Mouse (Mus musculus) 3134 (cell line): ENCODE data around the gene Rhou.
A peak's percentile ranks its signal among the peaks of the same experiment; 100 is the strongest.

ENCODE experiments used
- DNase-seq: peaks from one replicate; pipeline ENCODE4 v3.0.0-alpha.2; 2011; ENCODE audit warnings: low spot score; ENCODE audit not compliant: insufficient read length; ENCODE audit errors: extremely low read depth

Gene Rhou

DNA sequence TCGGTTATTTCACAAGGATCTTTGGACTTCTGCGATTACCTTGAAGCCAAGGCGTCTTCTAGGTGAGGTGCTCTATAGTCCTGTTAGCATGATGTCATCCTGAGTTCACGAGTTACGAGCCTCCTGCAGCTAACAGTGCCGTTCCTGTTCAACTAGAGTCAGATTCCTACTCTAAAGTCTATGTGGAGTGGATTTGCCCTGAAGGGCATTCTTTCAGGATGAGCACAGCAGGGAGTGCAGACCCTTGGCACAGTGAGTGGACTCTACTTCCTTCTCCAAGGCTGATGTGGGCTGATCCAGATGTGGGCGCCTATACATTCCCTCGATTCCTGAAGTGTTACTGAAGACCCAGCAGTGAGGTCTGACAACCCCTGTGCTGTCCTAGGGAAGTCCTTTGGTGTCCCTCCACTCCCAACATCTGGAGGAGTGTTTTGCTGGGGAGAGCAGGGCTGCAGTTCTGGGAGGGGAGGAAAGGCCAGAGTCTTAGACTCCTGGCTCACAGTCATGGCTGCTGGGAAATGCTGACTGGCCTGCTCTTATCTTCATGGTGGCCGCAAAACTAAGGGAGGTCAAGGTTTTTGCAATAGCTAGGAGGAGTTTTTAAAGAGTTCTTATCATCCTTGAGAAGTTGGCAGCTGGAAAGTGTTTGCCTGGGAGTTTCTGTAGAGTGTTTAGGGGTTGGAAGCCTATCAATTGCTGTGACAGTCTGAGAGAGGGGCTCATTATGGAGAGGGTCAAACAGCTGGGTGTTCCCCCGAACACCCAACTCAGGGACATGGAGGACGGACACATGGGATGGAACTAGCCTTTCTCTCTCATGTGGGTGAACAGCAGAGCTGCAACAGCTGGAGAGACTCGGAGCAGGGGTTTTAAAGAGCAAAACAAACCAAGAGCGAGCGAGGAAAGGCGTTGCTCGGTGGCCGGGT, 5.2 kb upstream of the Rhou start:
- no peak for DNase-seq

DNA sequence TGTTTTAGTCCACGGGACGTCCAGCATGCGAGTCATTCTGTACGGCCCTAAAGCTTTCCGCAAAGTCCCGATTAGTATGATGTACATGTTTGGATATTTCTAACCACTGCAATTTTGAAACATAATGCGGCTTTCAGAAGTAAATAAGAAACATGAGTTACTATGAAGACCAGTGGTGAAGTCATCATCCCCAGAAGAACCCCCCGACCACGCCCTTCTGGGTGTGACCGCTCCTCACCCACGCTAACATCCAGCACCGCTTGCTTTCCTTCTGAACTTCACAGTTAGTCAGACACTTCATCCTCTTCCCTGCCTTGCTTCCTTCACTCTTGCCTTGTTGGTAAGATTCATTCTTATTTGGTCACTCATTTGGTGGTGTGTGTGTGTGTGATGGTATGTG, 4.2 kb upstream of the Rhou start:
- no peak for DNase-seq

DNA sequence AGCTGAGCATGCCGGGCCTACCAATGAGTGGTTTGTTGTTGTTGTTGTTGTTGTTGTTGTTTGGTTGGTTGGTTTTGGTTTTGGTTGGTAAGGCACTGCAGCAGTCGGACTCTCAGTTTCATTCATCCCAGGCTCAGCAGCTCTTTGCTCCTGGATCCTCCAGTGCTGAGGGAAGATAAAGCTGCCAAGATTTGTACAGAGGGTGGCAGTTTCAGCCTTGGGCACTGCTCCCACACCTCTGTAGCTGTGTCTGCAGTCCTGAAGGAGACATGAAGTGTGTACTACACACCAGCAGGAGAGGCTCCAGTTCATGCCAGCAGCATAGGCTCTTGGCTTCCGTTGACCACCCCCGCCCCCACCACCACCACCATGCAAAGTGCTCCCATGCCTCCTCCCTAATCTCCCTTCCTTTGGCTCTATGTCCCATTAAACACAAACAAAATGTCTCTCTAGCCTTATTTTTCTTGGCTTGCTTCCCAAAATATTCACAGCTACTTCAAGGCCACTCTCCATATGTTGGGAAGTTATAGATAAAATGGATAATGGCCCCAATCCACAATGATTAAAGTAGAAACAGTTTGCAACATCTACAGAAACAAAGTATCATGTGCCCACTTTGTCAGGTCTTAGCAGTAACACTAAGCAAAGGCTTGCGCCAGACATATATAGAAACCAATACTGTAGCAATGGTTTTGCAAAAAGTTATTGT, 2.2 kb upstream of the Rhou start:
- DNase-seq = no peak

DNA sequence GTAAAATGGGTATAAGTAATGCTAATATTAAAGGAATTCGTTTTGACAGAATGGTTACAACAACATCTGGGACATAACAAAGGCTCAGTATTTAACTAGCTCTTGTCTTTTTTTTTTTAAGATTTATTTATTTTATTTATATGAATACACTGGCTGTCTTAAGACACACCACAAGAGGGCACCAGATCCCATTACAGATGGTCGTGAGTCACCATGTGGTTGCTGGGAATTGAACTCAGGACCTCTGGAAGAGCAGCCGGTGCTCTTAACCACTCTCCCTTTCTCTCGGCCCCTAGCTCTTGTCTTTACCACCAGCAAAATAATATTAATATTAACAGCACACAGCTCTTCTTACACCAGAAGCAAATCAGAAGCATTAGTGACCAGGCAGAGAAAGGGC, 1.1 kb upstream of the Rhou start:
- DNase-seq = no peak

DNA sequence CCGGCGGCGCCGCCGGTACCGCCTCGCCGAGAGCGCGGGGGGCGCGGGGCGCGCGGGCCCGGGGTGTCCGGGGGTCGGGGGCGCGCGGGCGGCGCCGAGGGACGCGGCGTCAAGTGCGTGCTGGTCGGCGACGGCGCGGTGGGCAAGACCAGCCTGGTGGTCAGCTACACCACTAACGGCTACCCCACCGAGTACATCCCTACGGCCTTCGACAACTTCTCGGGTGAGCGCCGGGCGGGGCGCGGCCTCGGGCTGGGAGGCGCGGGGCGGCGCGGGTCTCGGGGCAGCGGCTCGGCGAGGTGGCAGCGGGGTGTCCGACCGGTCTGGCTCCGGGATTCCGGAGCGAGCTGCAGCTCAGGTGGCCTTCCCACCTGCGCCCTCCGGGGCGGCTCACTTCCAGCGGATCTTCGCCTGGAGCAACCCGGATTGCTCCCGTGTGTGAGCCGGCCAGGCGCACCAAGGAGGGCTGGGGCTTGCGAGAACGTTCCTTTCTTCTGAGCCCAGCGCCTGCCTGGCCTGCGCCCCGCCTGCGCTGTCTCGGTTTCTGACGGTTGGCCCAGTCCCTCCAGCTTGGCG, 353 bp downstream of the Rhou start:
- peak; percentile 62 for DNase-seq

DNA sequence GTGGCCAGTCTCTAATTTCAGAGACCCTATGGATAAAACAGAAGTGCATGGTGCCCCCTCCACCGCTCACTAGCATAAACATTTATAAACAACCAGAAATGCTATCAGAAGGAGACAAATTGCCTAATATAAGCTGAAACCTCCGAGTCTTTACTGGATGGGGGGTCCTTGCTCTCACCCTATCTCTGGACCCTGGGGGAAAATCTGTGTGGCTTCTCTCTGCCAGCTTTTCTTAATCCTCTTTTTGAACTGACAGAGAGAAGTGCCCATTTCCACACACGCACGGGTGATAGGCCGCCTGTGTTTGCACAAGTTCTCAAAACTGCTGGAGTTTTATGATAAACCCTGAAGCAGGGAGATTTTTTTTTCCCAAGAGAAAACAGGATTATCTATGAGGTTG, 1.0 kb downstream of the Rhou start:
- no peak for DNase-seq

DNA sequence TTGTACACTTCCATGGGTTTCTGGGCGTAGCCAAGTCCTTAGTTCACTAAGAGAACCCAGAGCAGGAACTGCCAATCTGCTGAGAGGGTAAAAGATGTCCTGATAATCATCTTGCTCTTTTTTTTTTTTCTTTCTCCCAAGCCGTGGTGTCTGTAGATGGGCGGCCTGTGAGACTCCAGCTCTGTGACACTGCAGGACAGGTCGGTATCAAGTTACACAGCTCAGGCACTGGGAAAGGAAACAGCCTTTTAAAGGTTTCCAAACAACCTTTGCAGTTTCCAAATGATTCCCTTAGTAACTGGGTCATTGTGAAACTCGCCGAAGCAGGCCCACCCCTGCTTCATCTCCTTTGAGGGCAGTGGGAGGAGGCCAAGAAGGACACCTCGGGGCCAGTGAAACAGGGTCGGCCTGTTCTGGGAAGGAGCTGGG, 1.6 kb downstream of the Rhou start:
- no peak for DNase-seq

DNA sequence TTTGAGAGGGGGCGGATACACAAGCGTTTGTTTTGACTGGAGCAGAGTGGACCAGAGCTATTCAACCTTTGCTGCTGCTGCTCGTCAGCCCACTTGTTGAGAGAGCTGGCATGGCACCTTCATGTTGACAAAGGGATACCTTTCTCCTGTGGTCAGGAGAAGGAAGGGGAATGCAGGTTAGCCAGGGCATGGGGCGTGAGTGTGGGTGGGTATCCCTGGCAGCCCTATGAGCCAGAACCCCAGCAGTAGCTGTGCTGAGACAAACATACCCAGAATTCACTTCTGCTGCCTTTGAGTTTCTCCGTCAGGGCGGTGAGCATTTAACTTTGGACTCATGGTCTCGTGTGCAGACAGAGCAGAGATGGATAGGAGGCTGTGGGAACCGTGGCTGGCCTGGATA, 4.1 kb downstream of the Rhou start:
- DNase-seq = no peak

DNA sequence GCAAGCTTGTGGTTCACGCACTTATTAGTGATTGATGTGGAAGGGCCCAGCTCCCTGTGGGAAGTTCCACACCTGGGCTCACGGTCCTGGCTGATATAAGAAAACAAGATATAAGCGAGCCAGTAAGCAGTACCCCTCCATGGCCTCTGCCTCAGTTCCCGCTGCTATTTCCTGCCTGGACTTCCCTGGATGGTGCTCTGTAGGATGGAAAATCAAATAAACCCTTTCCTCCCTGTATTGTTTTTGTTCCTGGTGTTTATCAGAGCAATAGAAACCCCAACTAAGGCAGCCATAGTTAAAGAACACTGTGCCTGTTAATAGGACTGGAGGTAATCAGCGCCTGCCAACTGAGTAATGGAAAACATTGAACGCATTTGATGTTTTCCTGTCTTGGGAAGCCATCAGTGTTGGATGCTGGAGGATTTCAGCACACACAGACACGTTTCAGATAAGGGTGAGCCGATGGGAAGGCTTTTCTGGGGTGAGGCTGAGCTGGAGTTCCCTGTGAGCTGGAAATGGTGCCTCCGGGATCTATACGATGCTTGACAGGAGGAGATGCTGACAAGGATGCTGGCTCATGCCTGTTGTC, 5.8 kb downstream of the Rhou start:
- no peak for DNase-seq

DNA sequence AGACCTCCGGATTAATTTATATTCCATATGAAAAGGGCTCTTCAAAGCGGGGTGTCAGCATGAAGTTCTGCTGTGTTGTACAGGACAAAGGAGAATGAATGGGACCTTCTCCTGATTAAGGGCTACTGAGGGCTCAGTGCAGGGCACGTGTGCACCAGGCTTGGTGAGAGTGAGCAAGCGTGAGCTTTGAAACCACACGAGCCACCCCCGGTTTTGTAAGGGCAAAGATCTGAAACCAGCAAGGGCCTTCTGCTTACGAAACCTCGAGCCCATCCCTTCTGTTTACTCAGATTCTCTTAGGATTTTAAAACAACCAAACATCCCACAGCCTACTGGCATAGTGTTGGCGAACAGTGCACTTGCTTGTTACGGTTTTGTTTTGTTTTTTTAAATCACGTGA, 7.8 kb downstream of the Rhou start:
- DNase-seq = no peak

DNA sequence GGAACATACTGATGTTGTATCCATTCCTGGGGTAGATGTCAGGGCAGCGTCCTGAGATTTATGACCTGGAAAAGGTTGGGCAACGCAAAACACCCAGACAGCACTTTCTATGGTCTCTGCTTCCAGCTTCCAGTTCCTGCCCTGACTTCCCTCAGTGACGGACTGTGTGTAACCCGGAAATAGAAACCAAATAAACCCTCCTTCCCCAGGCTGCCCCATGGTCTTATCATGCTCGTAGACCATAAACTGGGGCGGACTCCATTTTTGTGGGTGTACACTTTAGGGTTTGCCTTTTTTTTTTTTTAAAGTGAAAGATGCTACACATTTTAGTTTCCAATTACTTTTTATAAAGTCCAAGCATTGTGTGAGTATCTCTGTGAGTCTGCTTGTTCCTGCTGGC, 11.9 kb downstream of the Rhou start:
- no peak for DNase-seq

DNA sequence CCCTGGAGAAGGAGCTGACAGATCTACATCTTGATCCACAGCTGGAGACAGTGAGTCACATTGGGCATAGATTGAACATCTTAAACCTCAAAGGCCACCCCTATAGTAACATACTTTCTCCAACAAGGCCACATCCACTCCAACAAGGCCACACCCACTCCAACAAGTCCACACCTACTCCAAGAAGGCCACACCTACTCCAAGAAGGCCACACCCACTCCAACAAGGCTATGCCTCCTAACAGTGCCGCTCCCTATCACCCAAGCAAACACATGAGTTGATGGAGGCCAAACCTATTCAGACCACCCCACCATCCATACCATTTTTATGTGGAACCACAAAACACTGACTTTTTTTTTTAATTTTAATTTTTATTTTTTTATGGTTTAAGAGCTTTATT, 13.1 kb downstream of the Rhou start:
- DNase-seq = no peak

DNA sequence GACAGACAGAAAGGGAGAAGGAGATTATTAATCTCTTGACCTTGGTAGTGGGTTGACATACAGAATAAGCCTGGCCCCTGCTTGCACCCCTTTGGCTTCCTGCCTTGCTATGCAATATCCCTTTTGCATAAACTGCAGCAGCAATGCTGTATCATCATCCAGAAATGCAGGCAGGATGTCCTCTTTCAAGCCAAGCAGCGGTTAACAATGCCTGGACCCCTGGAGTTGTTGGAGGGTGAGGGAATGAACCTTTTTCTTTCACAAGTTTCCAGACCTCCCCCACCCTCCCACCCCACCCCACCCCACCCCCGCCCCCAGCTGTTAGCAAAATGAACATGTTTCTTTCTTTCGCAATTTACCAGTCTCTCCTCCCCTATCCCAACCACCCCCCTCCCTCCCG, 15.0 kb downstream of the Rhou start:
- no peak for DNase-seq

DNA sequence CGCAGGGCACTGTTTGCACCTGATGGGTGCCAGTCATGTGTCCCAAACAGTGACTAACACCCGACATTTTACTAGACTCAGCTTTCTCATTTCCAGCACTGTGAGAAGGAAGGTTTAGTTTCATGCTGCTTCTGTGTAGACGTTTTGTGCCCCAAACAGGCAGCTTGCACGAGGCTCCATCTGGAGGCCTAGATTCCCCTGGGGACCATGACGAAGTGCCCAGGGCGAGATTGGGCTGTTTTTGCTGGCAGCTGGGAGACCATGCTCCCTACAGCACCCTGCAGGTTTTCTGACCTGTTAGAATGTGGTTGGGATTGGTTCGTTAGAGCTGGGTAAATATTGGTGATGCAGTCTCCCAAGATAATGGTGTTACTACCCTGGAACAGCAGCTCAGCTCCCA, 17.0 kb downstream of the Rhou start:
- peak; percentile 65 for DNase-seq

DNA sequence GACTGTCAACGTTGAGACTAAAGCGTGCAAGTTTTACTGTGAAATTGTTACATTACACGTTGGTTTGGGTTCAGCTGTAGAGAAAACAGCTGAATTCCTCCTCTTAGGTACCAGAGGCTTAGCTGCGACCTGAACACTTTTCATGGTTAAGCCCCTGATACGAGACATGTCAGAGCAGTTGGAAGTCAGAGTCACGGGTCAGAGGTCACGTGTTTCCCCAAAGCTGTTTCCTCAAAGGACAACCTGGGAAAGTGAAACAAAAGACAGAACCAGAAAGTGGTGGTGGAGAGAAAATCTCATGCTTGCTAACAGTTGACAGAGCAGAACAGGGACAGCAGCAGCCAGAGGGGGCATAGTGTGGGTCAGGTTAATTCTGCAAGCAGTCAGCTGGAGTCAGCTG, 17.7 kb downstream of the Rhou start:
- no peak for DNase-seq

DNA sequence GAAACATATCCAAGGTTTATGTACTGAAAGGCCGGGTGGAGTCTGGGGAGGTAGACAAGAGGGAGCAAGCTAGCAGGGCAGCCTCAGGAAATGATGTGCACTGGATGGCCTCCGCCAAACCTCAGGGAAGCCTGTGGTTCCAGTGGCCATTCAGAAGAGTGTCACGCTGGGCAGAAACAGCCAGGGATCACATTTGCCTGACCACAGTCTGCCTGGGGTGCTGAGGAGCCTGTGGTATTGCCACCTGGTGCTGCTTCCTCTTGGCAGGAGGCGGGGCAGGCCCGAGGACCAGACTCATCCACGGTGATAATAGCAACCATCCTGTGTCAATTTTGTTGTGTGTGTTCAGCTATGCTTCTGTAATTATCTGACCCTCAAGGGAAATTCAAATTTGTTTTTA, 18.9 kb downstream of the Rhou start:
- DNase-seq = peak; percentile 66

DNA sequence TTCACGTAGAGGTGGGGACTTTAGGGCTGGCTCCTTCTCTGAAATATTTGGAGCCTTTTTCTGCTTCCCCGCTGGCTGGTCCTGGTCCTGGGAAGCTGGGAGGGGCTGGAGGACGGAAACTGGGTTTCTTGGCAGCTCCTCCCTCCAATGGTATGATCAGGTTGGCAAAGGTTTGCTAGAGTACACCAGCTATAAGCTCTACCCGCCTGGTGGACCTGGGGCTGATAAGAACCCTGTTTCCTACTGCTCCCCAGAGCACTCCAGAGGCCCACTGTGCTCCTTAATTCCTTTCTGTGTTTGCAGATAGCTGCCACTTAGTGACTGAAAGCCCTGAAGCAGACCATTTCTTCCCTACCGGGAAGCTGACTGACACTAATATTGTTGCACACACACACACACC, 21.9 kb downstream of the Rhou start:
- DNase-seq = no peak

DNA sequence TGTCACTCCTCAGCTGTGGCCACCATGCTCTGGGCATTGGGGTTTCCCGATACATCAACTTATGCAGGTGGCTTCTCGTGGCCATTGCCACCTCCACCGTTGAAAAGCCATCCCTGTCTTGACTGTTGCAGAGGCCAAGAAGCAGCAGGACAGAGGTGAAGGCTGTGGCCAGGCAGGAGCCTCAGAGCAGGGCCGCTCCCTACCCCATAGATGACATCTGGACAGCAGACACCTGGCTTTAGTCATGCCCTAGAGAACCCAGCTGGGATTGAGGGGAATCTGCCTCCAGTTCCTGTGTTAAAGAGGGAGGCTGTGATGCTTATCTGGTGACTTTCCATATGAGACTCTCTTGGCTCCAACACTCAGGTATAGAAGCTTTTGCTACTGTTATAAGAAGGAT, 24.7 kb downstream of the Rhou start:
- DNase-seq = no peak

DNA sequence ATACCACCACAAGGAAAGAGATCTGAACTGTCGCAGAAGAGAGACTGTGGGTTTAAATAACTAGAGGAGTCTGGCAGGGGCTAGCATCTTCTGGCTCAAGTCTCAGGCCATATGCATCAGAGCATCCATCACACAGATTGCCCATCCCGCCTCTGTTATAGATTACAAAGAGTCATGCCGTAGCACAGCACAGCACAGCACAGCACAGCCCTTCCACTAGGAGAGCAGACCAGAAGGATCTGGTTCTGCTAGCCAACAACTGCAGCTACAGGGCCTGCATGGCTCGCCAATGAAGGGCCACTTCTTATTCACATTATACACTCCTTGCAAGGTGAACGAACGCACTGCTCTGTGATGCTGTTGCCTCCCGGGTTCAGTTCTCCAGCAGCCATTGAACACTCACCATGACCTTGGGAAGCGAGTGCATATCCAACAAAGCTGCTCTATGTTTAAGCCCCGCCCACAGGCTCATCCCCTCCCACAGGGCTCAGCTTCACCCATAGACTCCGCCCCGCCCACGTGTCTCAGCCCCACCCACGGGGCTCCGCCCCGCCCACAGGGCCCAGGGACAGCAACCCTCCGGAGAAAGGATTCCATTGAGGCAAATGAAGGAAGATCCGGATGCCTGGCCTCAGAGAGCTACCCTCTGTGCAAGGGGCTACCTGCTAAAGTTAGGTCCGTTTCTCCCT, 28.5 kb downstream of the Rhou start:
- DNase-seq = peak; percentile 32

DNA sequence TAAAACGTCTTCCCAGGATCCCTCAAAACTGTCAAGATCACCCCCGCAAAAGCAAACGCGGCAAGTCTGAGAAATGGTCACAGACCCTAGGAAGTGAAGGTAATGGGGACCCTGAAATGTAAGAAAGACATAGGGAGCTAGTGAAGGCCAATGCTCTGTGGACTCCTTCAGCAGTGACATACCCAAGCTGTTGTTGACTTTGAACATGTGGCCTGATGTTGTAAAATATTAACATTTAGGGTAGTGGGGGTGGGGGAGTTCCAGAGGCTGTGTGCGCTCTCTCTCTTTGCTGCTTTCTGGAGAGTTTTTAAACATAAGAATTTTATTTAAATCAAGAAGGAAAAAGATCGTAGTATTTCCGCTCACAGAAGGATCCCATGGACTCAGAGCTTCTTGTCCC, 29.6 kb downstream of the Rhou start:
- DNase-seq = no peak

DNA sequence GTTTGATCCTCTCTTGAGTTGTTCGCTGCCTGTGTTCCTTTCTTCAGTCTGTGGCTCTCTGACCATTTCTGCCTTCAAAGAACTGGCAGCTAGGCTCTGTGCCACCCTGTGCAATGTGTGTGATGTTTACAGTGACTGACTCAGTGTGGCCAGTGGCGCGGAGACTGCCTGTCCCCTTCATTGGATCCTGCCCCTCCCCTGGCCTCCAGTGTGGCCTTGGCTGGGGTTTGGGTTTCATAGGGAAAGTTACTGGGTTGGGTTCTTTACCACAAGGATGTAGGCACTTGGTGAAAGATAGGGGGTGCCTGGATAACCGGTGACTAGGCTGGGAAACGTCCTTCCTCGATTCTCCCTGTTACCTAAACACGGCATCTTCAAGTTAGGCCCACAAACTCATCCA, 31.1 kb downstream of the Rhou start:
- DNase-seq = peak; percentile 65
